Mouse (Mus musculus): ENCODE measurements at regions not wholly inside any gene's neighbourhood (a gene's known extent, or its start where the extent isn't known, plus 50 kb on each side); places are given as distances from the start of the nearest gene placed in this dataset.

- DNase-seq = no peak
Observed at GRCm38 (mm10) chr13:51016956-51017703, 83.5 kb upstream of the Spin1 start.

- DNase-seq = no peak
Observed at GRCm38 (mm10) chr13:51017727-51018321, 82.9 kb upstream of the Spin1 start.

- DNase-seq = no peak
Observed at GRCm38 (mm10) chr13:51018366-51018765, 82.3 kb upstream of the Spin1 start.

- no peak for DNase-seq
Observed at GRCm38 (mm10) chr13:51022401-51023250, 78.1 kb upstream of the Spin1 start.

- DNase-seq = no peak
Observed at GRCm38 (mm10) chr13:51023271-51023670, 77.4 kb upstream of the Spin1 start.

GRCm38 (mm10) chr13:51026311-51026918 is 74.3 kb upstream of the Spin1 start:
- no peak for DNase-seq

GRCm38 (mm10) chr13:51037850-51038450 is 62.7 kb upstream of the Spin1 start:
- no peak for DNase-seq

- no peak for DNase-seq
Observed at GRCm38 (mm10) chr13:51038955-51039354, 61.7 kb upstream of the Spin1 start.

GRCm38 (mm10) chr13:51041121-51041520 is 59.6 kb upstream of the Spin1 start:
- no peak for DNase-seq

- DNase-seq = no peak
Observed at GRCm38 (mm10) chr13:51042881-51043402, 57.7 kb upstream of the Spin1 start.
